Mouse (Mus musculus): ENCODE results near the gene Plpp3.
A peak's percentile ranks its signal among the peaks of the same experiment; 100 is the strongest.

Gene Plpp3

GRCm38 (mm10) chr4:105157276-105158168 is at the start of gene Plpp3:
Plpp3 (plus strand) TSS chr4:105157347.
- peak; percentile 80 for DNase-seq (ENCODE audit: low read depth, low spot score)

GRCm38 (mm10) chr4:105107943-105108640 is 49.1 kb upstream of the Plpp3 start:
- no peak for DNase-seq (ENCODE audit: low read depth, low spot score)

- DNase-seq (ENCODE audit: low read depth, low spot score) = no peak
These were observed 48.4 kb upstream of the Plpp3 start for GRCm38 (mm10) chr4:105108641-105109198.

- peak; percentile 19 for DNase-seq (ENCODE audit: low read depth, low spot score)
These were observed 47.8 kb upstream of the Plpp3 start, which contains the start of gene Prkaa2 for GRCm38 (mm10) chr4:105109199-105109989. Prkaa2 (minus strand) TSS chr4:105109890.

GRCm38 (mm10) chr4:105109990-105110683 is 47.0 kb upstream of the Plpp3 start:
- DNase-seq (ENCODE audit: low read depth, low spot score) = peak; percentile 22

GRCm38 (mm10) chr4:105110684-105111035 is 46.5 kb upstream of the Plpp3 start:
- no peak for DNase-seq (ENCODE audit: low read depth, low spot score)

GRCm38 (mm10) chr4:105111770-105112169 is 45.4 kb upstream of the Plpp3 start:
- no peak for DNase-seq (ENCODE audit: low read depth, low spot score)

GRCm38 (mm10) chr4:105113042-105113441 is 44.1 kb upstream of the Plpp3 start:
- no peak for DNase-seq (ENCODE audit: low read depth, low spot score)

- DNase-seq (ENCODE audit: low read depth, low spot score) = no peak
These were observed 43.7 kb upstream of the Plpp3 start for GRCm38 (mm10) chr4:105113468-105113867.

GRCm38 (mm10) chr4:105121081-105121480 is 36.1 kb upstream of the Plpp3 start:
- DNase-seq (ENCODE audit: low read depth, low spot score) = no peak

- peak; percentile 35 for DNase-seq (ENCODE audit: low read depth, low spot score)
These were observed 34.7 kb upstream of the Plpp3 start for GRCm38 (mm10) chr4:105122429-105122828.

- DNase-seq (ENCODE audit: low read depth, low spot score) = no peak
These were observed 27.9 kb upstream of the Plpp3 start for GRCm38 (mm10) chr4:105129212-105129611.

GRCm38 (mm10) chr4:105131756-105132314 is 25.3 kb upstream of the Plpp3 start:
- no peak for DNase-seq (ENCODE audit: low read depth, low spot score)

GRCm38 (mm10) chr4:105133350-105134050 is 23.6 kb upstream of the Plpp3 start:
- no peak for DNase-seq (ENCODE audit: low read depth, low spot score)

GRCm38 (mm10) chr4:105149492-105149891 is 7.7 kb upstream of the Plpp3 start:
- no peak for DNase-seq (ENCODE audit: low read depth, low spot score)

- DNase-seq (ENCODE audit: low read depth, low spot score) = peak; percentile 66
These were observed 5.0 kb upstream of the Plpp3 start for GRCm38 (mm10) chr4:105151911-105152690.

GRCm38 (mm10) chr4:105153227-105153626 is 3.9 kb upstream of the Plpp3 start:
- DNase-seq (ENCODE audit: low read depth, low spot score) = no peak

GRCm38 (mm10) chr4:105156281-105156680 is 866 bp upstream of the Plpp3 start:
- no peak for DNase-seq (ENCODE audit: low read depth, low spot score)

- no peak for DNase-seq (ENCODE audit: low read depth, low spot score)
These were observed 232 bp upstream of the Plpp3 start for GRCm38 (mm10) chr4:105156955-105157275.

Data from embryo, embryonic 11.5 days (tissue).